Mouse (Mus musculus) lung, postnatal 0 days (tissue): Measurements from ENCODE around the gene Arhgap22. TPM values are rescaled to one million over a fixed set of nuclear protein-coding genes. Genes with fewer than 3 reads are reported as not detected.
A peak's percentile ranks its signal among the peaks of the same experiment; 100 is the strongest.

ENCODE experiments used
- ATAC-seq: fragments of 200-750 bp; cut with Nextera tagmentation; 2 replicates; pipeline ENCODE4 v1.8.0; 2017; ENCODE audit warnings: moderate library complexity
- DNase-seq: peaks from one replicate; pipeline ENCODE4 v3.0.0-alpha.2; 2016; ENCODE audit warnings: low spot score
- H3K27ac ChIP-seq: fragments of 300-500 bp; sonication (generic); 2 replicates; pipeline ENCODE4 v1.5.1; 2014; ENCODE audit warnings: antibody characterized with exemption, mild to moderate bottlenecking, low read length, mixed read lengths
- H3K27me3 ChIP-seq: fragments of 300-500 bp; sonication (generic); replicated peaks from 2 replicates; pipeline ENCODE4 v1.6.1; 2014; ENCODE audit warnings: low read length, mixed read lengths; ENCODE audit not compliant: insufficient read depth
- H3K36me3 ChIP-seq: fragments of 300-500 bp; sonication (generic); 2 replicates; pipeline ENCODE4 v1.6.1; 2014; ENCODE audit warnings: low read length, mixed read lengths; ENCODE audit not compliant: insufficient read depth
- H3K4me1 ChIP-seq: fragments of 300-500 bp; sonication (generic); 2 replicates; pipeline ENCODE4 v1.6.1; 2014; ENCODE audit warnings: antibody characterized with exemption, low read depth, low read length, mixed read lengths; ENCODE audit not compliant: insufficient read depth
- H3K4me2 ChIP-seq: fragments of 300-500 bp; sonication (generic); replicated peaks from 2 replicates; pipeline ENCODE4 v1.6.1; 2014; ENCODE audit warnings: low read depth, mild to moderate bottlenecking, low read length, moderate library complexity, mixed read lengths
- H3K4me3 ChIP-seq: fragments of 300-500 bp; sonication (generic); 2 replicates; pipeline ENCODE4 v1.5.1; 2014; ENCODE audit warnings: low read depth, low read length
- H3K9ac ChIP-seq: fragments of 300-500 bp; sonication (generic); replicated peaks from 2 replicates; pipeline ENCODE4 v1.6.1; 2014; ENCODE audit warnings: low read depth, mild to moderate bottlenecking
- H3K9me3 ChIP-seq: fragments of 300-500 bp; sonication (generic); 2 replicates; pipeline ENCODE4 v1.6.1; 2016; ENCODE audit warnings: low read length, mixed read lengths
- CTCF ChIP-seq: IDR thresholded peaks from 2 replicates; pipeline ENCODE4 v1.5.1; 2016; ENCODE audit warnings: antibody characterized with exemption, mild to moderate bottlenecking
- EP300 ChIP-seq: IDR thresholded peaks from 2 replicates; pipeline ENCODE4 v1.6.1; 2016; ENCODE audit warnings: antibody characterized with exemption, mild to moderate bottlenecking, control low read depth
- WGBS: fragments of 180-500 bp; shearing (Covaris S2); extraction: QIAGEN DNeasy Blood & Tissue Kit; methylation state at CpG from one replicate; pipeline ENCODE4 v1.1.7; 2014; 5-methylcytosine and 5-hydroxymethylcytosine counted together
- polyA plus RNA-seq: library from polyadenylated mRNA; unstranded; fragments of >200 nt; fragmentation: Nextera tagmentation; extraction: Ambion mirVana; gene quantifications from 2 replicates; pipeline ENCODE4 v1.2.1, GENCODE M21; 2015

Gene Arhgap22
- polyA plus RNA-seq, 1 experiment from 2014 or later = 30.2 TPM

DNA sequence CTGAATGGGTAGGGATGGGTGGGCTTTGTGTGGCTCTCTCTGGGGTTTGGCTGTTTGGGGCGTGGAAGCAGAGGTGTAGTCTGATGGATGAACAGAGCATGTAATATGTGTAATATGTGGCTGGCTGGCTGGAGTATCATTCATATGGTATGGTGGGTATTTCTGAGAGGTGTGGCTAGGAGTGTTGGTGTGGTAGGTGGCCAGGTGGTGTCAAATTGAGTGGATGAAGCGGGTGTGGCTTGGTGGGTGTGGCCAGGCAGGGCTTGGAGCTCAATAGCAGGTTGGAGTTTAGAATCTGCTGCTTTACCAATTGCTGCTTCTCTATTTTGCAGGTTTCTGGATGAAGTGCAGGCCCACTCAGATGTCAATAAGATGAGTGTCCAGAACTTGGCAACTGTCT, 150.2 kb downstream of the Arhgap22 start:
- Histone ChIP-seq H3K4me2 (no peak overlapping the region), H3K36me3 (no peaks in the 10 kb centered on the region), H3K9ac (no peak overlapping the region), H3K27me3 (no peaks in the 10 kb centered on the region), H3K27ac (no peak overlapping the region), H3K4me1 (0 out of 2 replicates have a peak, but pooled peaks cover 8% of the 10 kb centered on the region), H3K9me3 (no peaks in the 10 kb centered on the region), H3K4me3 (no peak overlapping the region)
- ATAC-seq (no peak), DNase-seq (no peak)
- WGBS = 81% methylated on average over 2 of the region's 2 CpGs
- TF ChIP-seq EP300 = no peak
- TF ChIP-seq CTCF = no peak

DNA sequence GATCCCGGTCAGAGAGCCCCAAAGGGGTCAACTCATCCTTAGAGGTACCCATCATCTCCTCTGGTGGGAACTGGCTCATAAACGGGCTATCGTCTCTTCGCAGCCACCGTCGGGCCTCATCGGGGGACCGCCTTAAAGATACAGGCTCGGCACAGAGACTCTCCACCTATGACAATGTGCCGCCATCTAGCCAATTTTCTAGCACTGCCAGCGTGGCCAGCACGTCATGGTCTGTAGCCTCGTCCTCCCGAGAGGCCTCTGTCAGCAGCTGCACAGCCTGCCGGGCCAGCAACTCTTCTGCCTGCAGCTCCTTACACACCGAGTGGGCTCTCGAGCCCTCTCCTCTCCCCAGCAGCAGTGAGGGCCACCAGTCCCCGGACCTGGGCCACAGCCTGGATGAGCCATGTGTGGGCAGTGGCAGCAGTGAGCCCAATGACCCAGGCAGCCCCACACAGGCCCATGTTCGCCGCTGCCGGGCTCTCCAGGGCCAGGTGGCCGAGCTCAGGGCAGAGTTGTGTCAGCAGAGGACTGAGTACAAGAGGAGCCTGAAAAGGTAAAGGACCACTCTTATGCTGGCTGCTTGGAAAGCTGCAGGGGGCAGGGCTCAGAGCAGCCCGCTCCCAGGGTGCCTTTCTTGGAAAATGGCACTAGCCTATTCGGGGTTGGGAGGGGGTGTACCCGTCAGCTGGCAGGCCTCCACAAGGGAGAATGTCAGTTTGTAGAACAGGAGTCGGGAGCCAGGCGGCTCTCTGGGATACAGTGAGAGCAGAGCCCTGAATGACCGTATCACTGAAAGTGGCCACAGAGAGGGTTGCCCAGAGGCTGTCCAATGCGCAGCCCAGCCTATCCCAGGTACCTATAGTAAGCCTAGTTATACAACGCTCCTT, 153.3 kb downstream of the Arhgap22 start:
- no peaks in the 10 kb centered on the region for H3K27me3 ChIP-seq
- 77% methylated on average over 30 of the region's 30 CpGs for WGBS
- H3K9ac ChIP-seq = no peak overlapping the region
- ATAC-seq (no peak), DNase-seq (no peak)
- H3K27ac ChIP-seq = no peak overlapping the region
- H3K36me3 ChIP-seq = no peaks in the 10 kb centered on the region
- peaks cover 9% of the 10 kb centered on the region; the same call in 1 of the 2 replicates for H3K4me1 ChIP-seq
- no peak overlapping the region for H3K4me2 ChIP-seq
- TF ChIP-seq EP300 = no peak
- no peak for TF ChIP-seq CTCF
- H3K9me3 ChIP-seq = no peaks in the 10 kb centered on the region
- no peak overlapping the region for H3K4me3 ChIP-seq

DNA sequence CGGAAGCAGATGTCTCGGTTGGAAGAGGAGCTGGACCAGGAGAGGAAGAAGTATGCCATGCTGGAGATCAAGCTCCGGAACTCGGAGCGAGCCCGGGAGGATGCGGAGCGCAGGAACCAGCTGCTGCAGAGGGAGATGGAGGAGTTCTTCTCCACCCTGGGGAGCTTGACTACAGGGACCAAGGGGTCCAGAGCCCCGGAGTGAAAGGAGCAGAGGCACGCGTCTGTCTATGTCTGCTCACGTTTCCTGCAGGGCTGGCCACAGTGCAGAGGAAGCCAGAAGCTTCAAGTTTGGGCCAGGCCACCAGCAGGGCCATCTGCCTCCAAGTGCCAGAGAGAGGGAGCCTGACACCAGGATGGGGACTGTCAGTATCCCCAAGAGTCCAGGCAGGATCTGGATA, 155.5 kb downstream of the Arhgap22 start:
- no peak for TF ChIP-seq EP300
- TF ChIP-seq CTCF = no peak
- Histone ChIP-seq H3K27me3 (no peaks in the 10 kb centered on the region), H3K4me1 (peaks cover 6% of the 10 kb centered on the region; the same call in 1 of the 2 replicates), H3K4me3 (no peak overlapping the region), H3K27ac (no peak overlapping the region), H3K36me3 (no peaks in the 10 kb centered on the region), H3K9ac (no peak overlapping the region), H3K9me3 (no peaks in the 10 kb centered on the region), H3K4me2 (no peak overlapping the region)
- DNase-seq (no peak), ATAC-seq (no peak)
- WGBS = 84% methylated on average over 12 of the region's 12 CpGs

DNA sequence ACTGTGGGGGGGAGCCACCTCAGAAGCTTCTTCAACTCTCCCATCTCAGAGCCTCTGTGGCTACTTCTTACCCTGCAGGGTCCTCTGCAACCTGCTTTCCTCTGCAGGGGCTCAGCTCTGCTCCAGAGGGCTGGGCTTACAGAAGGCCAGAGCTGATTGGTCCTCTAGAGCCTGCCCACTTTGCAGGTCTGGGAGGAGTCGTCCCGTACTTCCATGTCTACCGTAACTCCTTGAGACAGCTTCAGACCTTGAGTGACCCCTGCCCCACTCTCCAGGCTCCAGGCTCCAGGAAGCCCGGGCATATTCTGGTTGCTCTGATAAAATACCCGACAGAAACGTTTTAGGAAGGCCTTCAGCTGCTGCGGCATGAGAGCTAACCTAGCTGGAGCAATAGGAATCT, 156.2 kb downstream of the Arhgap22 start:
- no peak overlapping the region for H3K27ac ChIP-seq
- no peaks in the 10 kb centered on the region for H3K9me3 ChIP-seq
- no peak overlapping the region for H3K9ac ChIP-seq
- no peaks in the 10 kb centered on the region for H3K36me3 ChIP-seq
- H3K4me2 ChIP-seq = no peak overlapping the region
- H3K27me3 ChIP-seq = no peaks in the 10 kb centered on the region
- DNase-seq (peak; percentile 59), ATAC-seq (peak; percentile 65)
- 5% methylated on average over 7 of the region's 7 CpGs for WGBS
- TF ChIP-seq CTCF (no peak), EP300 (no peak)
- H3K4me1 ChIP-seq = peaks cover 6% of the 10 kb centered on the region; the same call in 1 of the 2 replicates
- no peak overlapping the region for H3K4me3 ChIP-seq

- Histone ChIP-seq H3K9me3 (no peaks in the 10 kb centered on the region), H3K27me3 (no peaks in the 10 kb centered on the region), H3K4me2 (no peak overlapping the region), H3K36me3 (no peaks in the 10 kb centered on the region), H3K27ac (no peak overlapping the region), H3K4me3 (no peak overlapping the region), H3K9ac (no peak overlapping the region), H3K4me1 (peaks cover 6% of the 10 kb centered on the region; the same call in 1 of the 2 replicates)
- 14% methylated on average over 3 of the region's 3 CpGs for WGBS
- DNase-seq (peak; percentile 89), ATAC-seq (peak; percentile 68)
- TF ChIP-seq EP300 (no peak), CTCF (peak; percentile 94)
These were observed 157.4 kb downstream of the Arhgap22 start for GRCm38 (mm10) chr14:33371248-33371647.

DNA sequence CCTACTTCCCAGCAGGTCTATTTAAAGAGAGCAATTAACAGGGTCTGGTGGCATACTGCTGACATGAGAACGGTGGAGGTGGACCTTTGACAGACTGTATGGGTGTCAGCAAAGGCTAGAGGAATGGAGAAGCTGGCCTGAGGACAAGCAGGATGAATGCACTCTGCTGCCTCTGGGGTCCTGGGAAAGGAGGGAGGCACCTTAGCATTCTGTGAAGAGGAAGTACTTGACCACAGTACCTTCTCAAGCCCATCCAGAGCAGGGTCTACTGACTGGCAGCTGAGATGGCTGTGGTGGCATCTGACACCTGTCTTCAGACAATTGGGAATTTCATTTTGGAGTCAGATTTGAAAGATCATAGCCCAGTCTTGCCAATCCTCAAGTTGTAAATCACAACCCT, 159.4 kb downstream of the Arhgap22 start:
- WGBS = 38% methylated on average over 1 of the region's 1 CpGs
- no peak overlapping the region for H3K4me2 ChIP-seq
- no peak overlapping the region for H3K4me3 ChIP-seq
- no peak for DNase-seq
- no peak overlapping the region for H3K27ac ChIP-seq
- no peaks in the 10 kb centered on the region for H3K27me3 ChIP-seq
- peaks cover 6% of the 10 kb centered on the region; the same call in 1 of the 2 replicates for H3K4me1 ChIP-seq
- H3K9me3 ChIP-seq = no peaks in the 10 kb centered on the region
- H3K36me3 ChIP-seq = no peaks in the 10 kb centered on the region
- no peak overlapping the region for H3K9ac ChIP-seq
- TF ChIP-seq CTCF (no peak), EP300 (no peak)
- ATAC-seq = no peak
